Mouse (Mus musculus) hindbrain, embryonic 10.5 days (tissue): ENCODE measurements around the gene Acp6. TPM values are rescaled to one million over a fixed set of nuclear protein-coding genes. Genes with fewer than 3 reads are reported as not detected.

ENCODE experiments used
- DNase-seq: peaks from one replicate; pipeline ENCODE4 v3.0.0-alpha.2; 2017; ENCODE audit warnings: low spot score
- H3K27ac ChIP-seq: fragments of 300-500 bp; sonication (generic); 2 replicates; pipeline ENCODE4 v1.5.1; 2016; ENCODE audit warnings: mild to moderate bottlenecking, moderate library complexity
- H3K27me3 ChIP-seq: fragments of 300-500 bp; sonication (generic); 2 replicates; pipeline ENCODE4 v1.6.1; 2016; ENCODE audit warnings: mild to moderate bottlenecking; ENCODE audit not compliant: poor library complexity, insufficient read depth, severe bottlenecking
- H3K36me3 ChIP-seq: fragments of 300-500 bp; sonication (generic); 2 replicates; pipeline ENCODE4 v1.6.1; 2016; ENCODE audit warnings: mild to moderate bottlenecking, moderate library complexity
- H3K4me1 ChIP-seq: fragments of 300-500 bp; sonication (generic); replicated peaks from 2 replicates; pipeline ENCODE4 v1.6.1; 2016; ENCODE audit warnings: mild to moderate bottlenecking
- H3K4me3 ChIP-seq: fragments of 300-500 bp; sonication (generic); 2 replicates; pipeline ENCODE4 v1.5.1; 2016; ENCODE audit warnings: mild to moderate bottlenecking, moderate library complexity
- H3K9me3 ChIP-seq: fragments of 300-500 bp; sonication (generic); 2 replicates; pipeline ENCODE4 v1.6.1; 2016; ENCODE audit warnings: mild to moderate bottlenecking, moderate library complexity
- WGBS: fragments of 180-500 bp; shearing (Covaris S2); methylation state at CpG from one replicate; pipeline ENCODE4 v1.1.7; 2016; 5-methylcytosine and 5-hydroxymethylcytosine counted together
- polyA plus RNA-seq: library from polyadenylated mRNA; unstranded; fragments of >200 nt; fragmentation: Nextera tagmentation; extraction: Ambion mirVana; gene quantifications from 2 replicates; pipeline ENCODE4 v1.2.1, GENCODE M21; 2016

Gene Acp6
- polyA plus RNA-seq, 1 experiment from 2014 or later, result 26.4 TPM

GRCm38 (mm10) chr3:97161773-97162172 lies 3.2 kb downstream of the Acp6 start:
- Histone ChIP-seq H3K36me3 (peaks cover 11% of the 10 kb centered on the region), H3K9me3 (no peaks in the 10 kb centered on the region), H3K27me3 (no peaks in the 10 kb centered on the region), H3K4me3 (no peak overlapping the region), H3K4me1 (peaks cover 21% of the 10 kb centered on the region), H3K27ac (no peak overlapping the region)
- WGBS, result 59% methylated on average over 4 of the region's 4 CpGs
- DNase-seq, result no peak

GRCm38 (mm10) chr3:97164477-97164876 lies 5.9 kb downstream of the Acp6 start:
- H3K27ac ChIP-seq, result no peak overlapping the region

GRCm38 (mm10) chr3:97167126-97167525 lies 8.5 kb downstream of the Acp6 start:
- Histone ChIP-seq H3K4me3 (no peak overlapping the region), H3K27me3 (no peaks in the 10 kb centered on the region), H3K9me3 (no peaks in the 10 kb centered on the region), H3K4me1 (0 out of 2 replicates have a peak, but pooled peaks cover 2% of the 10 kb centered on the region), H3K36me3 (peaks cover 30% of the 10 kb centered on the region), H3K27ac (no peak overlapping the region)
- DNase-seq, result no peak
- WGBS, result 66% methylated on average over 4 of the region's 4 CpGs

More at GRCm38 (mm10) chr3:97164477-97164876, 5.9 kb downstream of the Acp6 start:
- Histone ChIP-seq H3K4me3 (no peak overlapping the region), H3K27me3 (no peaks in the 10 kb centered on the region), H3K36me3 (peaks cover 28% of the 10 kb centered on the region), H3K9me3 (no peaks in the 10 kb centered on the region), H3K4me1 (peaks cover 15% of the 10 kb centered on the region)
- 78% methylated on average over 4 of the region's 4 CpGs for WGBS
- no peak for DNase-seq

- no peaks in the 10 kb centered on the region for H3K27me3 ChIP-seq
- H3K4me1 ChIP-seq, result 0 out of 2 replicates have a peak, but pooled peaks cover 2% of the 10 kb centered on the region
- H3K27ac ChIP-seq, result no peak overlapping the region
- no peaks in the 10 kb centered on the region for H3K9me3 ChIP-seq
- WGBS, result 75% methylated on average over 6 of the region's 6 CpGs
- H3K4me3 ChIP-seq, result no peak overlapping the region
- no peak for DNase-seq
- peaks cover 38% of the 10 kb centered on the region for H3K36me3 ChIP-seq
Observed at GRCm38 (mm10) chr3:97171531-97171930, 13.0 kb downstream of the Acp6 start.

- no peaks in the 10 kb centered on the region for H3K27me3 ChIP-seq
- WGBS, result 81% methylated on average over 9 of the region's 9 CpGs
- no peaks in the 10 kb centered on the region for H3K9me3 ChIP-seq
- H3K4me3 ChIP-seq, result no peak overlapping the region
- peaks cover 40% of the 10 kb centered on the region for H3K36me3 ChIP-seq
- H3K27ac ChIP-seq, result no peak overlapping the region
- no peak for DNase-seq
- 0 out of 2 replicates have a peak, but pooled peaks cover 2% of the 10 kb centered on the region for H3K4me1 ChIP-seq
Observed at GRCm38 (mm10) chr3:97172231-97172630, 13.7 kb downstream of the Acp6 start.

- no peaks in the 10 kb centered on the region for H3K9me3 ChIP-seq
- 0 out of 2 replicates have a peak, but pooled peaks cover 2% of the 10 kb centered on the region for H3K4me1 ChIP-seq
- H3K27ac ChIP-seq, result no peak overlapping the region
- peaks cover 40% of the 10 kb centered on the region for H3K36me3 ChIP-seq
- no peak for DNase-seq
- H3K27me3 ChIP-seq, result no peaks in the 10 kb centered on the region
- H3K4me3 ChIP-seq, result no peak overlapping the region
- WGBS, result 86% methylated on average over 5 of the region's 5 CpGs
Observed at GRCm38 (mm10) chr3:97172632-97173031, 14.1 kb downstream of the Acp6 start.

- H3K4me3 ChIP-seq, result no peak overlapping the region
- peaks cover 31% of the 10 kb centered on the region for H3K36me3 ChIP-seq
- H3K9me3 ChIP-seq, result no peaks in the 10 kb centered on the region
- no peaks in the 10 kb centered on the region for H3K27me3 ChIP-seq
- 84% methylated on average over 6 of the region's 6 CpGs for WGBS
- no peaks in the 10 kb centered on the region; the same call in 1 of the 2 replicates for H3K4me1 ChIP-seq
- H3K27ac ChIP-seq, result no peak overlapping the region
- DNase-seq, result no peak
Observed at GRCm38 (mm10) chr3:97178885-97179284, 20.3 kb downstream of the Acp6 start.

GRCm38 (mm10) chr3:97180527-97180926 lies 21.9 kb downstream of the Acp6 start:
- Histone ChIP-seq H3K27ac (no peak overlapping the region), H3K4me3 (no peak overlapping the region), H3K4me1 (no peaks in the 10 kb centered on the region; the same call in 1 of the 2 replicates), H3K9me3 (no peaks in the 10 kb centered on the region), H3K36me3 (peaks cover 24% of the 10 kb centered on the region), H3K27me3 (no peaks in the 10 kb centered on the region)
- WGBS, result 61% methylated on average over 6 of the region's 6 CpGs
- DNase-seq, result no peak

GRCm38 (mm10) chr3:97183810-97184209 lies 25.2 kb downstream of the Acp6 start:
- no peak for DNase-seq
- no peaks in the 10 kb centered on the region for H3K27me3 ChIP-seq
- H3K4me3 ChIP-seq, result no peak overlapping the region
- no peaks in the 10 kb centered on the region for H3K9me3 ChIP-seq
- no peak overlapping the region for H3K27ac ChIP-seq
- H3K4me1 ChIP-seq, result peaks cover 3% of the 10 kb centered on the region; the same call in 1 of the 2 replicates
- 39% methylated on average over 3 of the region's 3 CpGs for WGBS
- no peaks in the 10 kb centered on the region for H3K36me3 ChIP-seq

GRCm38 (mm10) chr3:97185098-97185860 lies 26.7 kb downstream of the Acp6 start:
- H3K27ac ChIP-seq, result no peak overlapping the region
- DNase-seq, result peak; percentile 73
- no peaks in the 10 kb centered on the region for H3K36me3 ChIP-seq
- H3K9me3 ChIP-seq, result no peaks in the 10 kb centered on the region
- 41% methylated on average over 10 of the region's 10 CpGs for WGBS
- no peak overlapping the region for H3K4me3 ChIP-seq
- no peaks in the 10 kb centered on the region for H3K27me3 ChIP-seq
- H3K4me1 ChIP-seq, result peaks cover 8% of the 10 kb centered on the region; the same call in 1 of the 2 replicates

- 94% methylated on average over 8 of the region's 8 CpGs for WGBS
- no peak for DNase-seq
- Histone ChIP-seq H3K36me3 (no peaks in the 10 kb centered on the region), H3K4me1 (peaks cover 12% of the 10 kb centered on the region), H3K4me3 (no peak overlapping the region), H3K27ac (no peak overlapping the region), H3K9me3 (no peaks in the 10 kb centered on the region), H3K27me3 (no peaks in the 10 kb centered on the region)
Observed at GRCm38 (mm10) chr3:97196571-97196970, 38.0 kb downstream of the Acp6 start.

GRCm38 (mm10) chr3:97199261-97199660 lies 40.7 kb downstream of the Acp6 start:
- H3K36me3 ChIP-seq, result peaks cover 21% of the 10 kb centered on the region
- H3K4me3 ChIP-seq, result no peak overlapping the region
- WGBS, result 33% methylated on average over 4 of the region's 4 CpGs
- H3K27me3 ChIP-seq, result no peaks in the 10 kb centered on the region
- DNase-seq, result no peak
- H3K4me1 ChIP-seq, result peaks cover 12% of the 10 kb centered on the region
- H3K27ac ChIP-seq, result no peak overlapping the region
- H3K9me3 ChIP-seq, result no peaks in the 10 kb centered on the region

GRCm38 (mm10) chr3:97201943-97202342 lies 43.4 kb downstream of the Acp6 start:
- Histone ChIP-seq H3K9me3 (no peaks in the 10 kb centered on the region), H3K4me3 (no peak overlapping the region), H3K27ac (no peak overlapping the region), H3K27me3 (no peaks in the 10 kb centered on the region), H3K4me1 (peaks cover 12% of the 10 kb centered on the region), H3K36me3 (peaks cover 47% of the 10 kb centered on the region)
- 58% methylated on average over 5 of the region's 5 CpGs for WGBS
- peak; percentile 73 for DNase-seq
